Mouse (Mus musculus): Measurements from ENCODE around the gene Ikzf3. TPM values are rescaled to one million over a fixed set of nuclear protein-coding genes. Genes with fewer than 3 reads are reported as not detected.

Ikzf3 gene
- polyA plus RNA-seq, 1 experiment from 2014 or later, result 0.20 TPM

DNA sequence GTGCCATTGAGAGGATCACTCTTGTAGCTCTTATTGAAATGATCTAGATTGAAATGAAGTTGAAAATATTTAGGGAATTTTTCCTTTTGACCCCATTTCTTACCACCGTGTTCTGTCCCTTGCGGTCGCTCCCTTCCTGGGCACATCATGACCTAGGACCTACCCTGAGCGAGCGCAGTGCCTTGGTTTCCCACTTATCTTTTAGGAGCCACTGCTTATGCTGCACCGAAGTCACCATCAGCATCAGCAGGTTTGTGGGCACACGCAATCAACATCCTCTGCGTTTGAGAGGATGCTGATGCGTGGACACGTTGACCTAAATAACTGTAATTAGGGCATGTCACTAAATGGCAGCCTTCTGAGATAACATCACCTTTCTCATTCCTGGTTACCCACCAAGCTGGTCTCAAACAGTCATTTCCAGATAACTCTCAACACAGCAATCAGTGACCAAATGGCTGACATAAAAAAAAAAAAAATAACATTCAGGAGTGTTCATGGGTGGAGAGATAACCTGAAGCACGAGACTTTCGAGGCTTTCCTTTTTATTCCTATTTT lies 65.8 kb downstream of the Ikzf3 start:
- no peaks in the 10 kb centered on the region for H3K27me3 ChIP-seq (replicated peaks; ENCODE audit: insufficient read depth, low read length)
- H3K4me1 ChIP-seq (ENCODE audit: insufficient read depth, low read depth, low read length), result no peaks in the 10 kb centered on the region
- no peak overlapping the region for H3K9ac ChIP-seq (replicated peaks; ENCODE audit: low read depth)
- no peak overlapping the region for H3K27ac ChIP-seq (ENCODE audit: low read length)
- DNase-seq (ENCODE audit: low spot score), result no peak
- H3K4me2 ChIP-seq (replicated peaks; ENCODE audit: low read depth, low read length), result no peak overlapping the region
- no peak for ATAC-seq
- TF ChIP-seq EP300 (IDR thresholded peaks at IDR 0.05) (no peak), CTCF (IDR thresholded peaks at IDR 0.05) (no peak)
- no peak overlapping the region for H3K4me3 ChIP-seq (ENCODE audit: low read depth, low read length)
- 82% methylated on average over 12 of the region's 12 CpGs for WGBS
- no peaks in the 10 kb centered on the region for H3K9me3 ChIP-seq (ENCODE audit: low read length)
- H3K36me3 ChIP-seq (ENCODE audit: insufficient read depth, low read length), result no peaks in the 10 kb centered on the region

DNA sequence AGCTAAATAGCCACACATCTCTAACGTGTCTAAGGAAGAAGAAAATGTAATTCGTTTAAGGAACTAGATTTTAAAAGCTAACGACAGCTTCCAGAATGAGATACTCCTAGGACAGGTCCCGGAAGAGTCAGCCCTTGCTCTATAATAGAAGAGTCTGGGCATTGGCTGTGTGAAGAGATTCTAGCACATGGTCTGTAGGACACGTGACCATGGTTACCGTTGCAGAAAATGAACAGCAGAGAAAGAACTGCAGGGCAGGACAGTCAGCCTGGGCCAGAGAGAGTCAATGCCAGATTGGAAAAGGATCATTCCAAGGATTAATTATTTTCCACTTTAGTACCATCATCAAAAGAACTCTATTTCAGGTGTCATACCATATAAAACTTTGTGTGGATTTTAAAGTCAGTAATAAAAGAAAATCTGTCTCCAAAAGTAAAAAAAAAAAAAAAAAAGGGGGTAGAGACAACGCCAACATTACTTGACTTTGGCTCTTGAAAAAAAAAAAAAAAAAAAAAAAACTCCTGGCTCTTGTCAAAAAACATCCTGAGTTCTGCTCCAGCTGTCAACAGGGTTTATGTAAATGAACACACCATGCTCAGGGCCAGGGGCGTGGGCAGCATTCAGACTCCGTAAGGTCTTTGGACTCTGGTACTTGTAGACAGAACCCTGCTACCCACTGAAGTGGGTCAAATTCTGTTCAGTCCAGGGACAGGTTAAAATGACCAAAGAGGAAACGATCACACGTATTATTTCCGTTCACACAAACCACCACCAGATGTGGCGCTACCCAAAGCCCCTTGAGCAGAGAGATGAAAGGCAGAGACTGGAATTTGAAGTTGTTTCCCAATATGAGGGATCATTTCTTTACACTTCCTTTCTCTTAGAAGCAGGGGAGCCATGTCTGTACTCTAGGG lies 66.5 kb downstream of the Ikzf3 start:
- Histone ChIP-seq H3K9me3 (ENCODE audit: low read length) (no peaks in the 10 kb centered on the region), H3K4me2 (replicated peaks; ENCODE audit: low read depth, low read length) (no peak overlapping the region)

DNA sequence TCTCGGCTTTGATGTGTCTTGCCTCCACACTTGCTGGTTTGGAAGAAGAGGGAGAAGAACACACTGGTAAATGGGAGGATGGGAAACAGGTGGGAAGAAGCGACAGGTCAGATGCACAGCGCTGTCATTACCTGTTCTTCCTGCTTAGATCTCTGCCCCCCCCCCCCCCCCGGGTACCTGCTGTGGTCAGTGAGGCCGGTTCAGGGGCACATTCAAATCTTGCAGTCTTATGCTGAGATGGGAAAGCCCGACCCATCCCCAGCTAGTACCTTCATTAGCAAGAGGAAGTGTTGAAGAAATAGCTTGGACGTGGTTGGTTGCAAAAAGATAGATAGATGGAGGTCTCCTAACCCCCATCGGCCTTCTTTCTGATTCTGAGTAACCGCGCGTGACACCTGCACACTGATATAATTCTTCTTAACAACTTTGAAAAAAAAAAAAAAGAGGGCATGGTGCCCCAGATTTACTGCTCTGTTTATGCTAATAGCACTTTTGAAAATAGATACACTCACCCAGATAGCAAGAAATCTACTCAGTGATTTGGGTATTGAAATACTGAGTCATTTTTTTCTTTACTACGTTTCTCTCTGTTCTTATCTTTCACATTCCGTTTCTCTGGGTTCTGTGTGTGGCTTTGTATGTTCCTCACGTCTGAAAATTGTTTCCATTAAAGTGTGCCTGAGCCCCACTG lies 68.7 kb downstream of the Ikzf3 start:
- Histone ChIP-seq H3K36me3 (ENCODE audit: insufficient read depth, low read length) (no peaks in the 10 kb centered on the region), H3K27me3 (replicated peaks; ENCODE audit: insufficient read depth, low read length) (no peaks in the 10 kb centered on the region), H3K4me2 (replicated peaks; ENCODE audit: low read depth, low read length) (no peak overlapping the region), H3K4me3 (ENCODE audit: low read depth, low read length) (no peak overlapping the region), H3K27ac (ENCODE audit: low read length) (no peak overlapping the region), H3K9me3 (ENCODE audit: low read length) (no peaks in the 10 kb centered on the region), H3K4me1 (ENCODE audit: insufficient read depth, low read depth, low read length) (no peaks in the 10 kb centered on the region), H3K9ac (replicated peaks; ENCODE audit: low read depth) (no peak overlapping the region)
- DNase-seq (ENCODE audit: low spot score), result no peak
- ATAC-seq, result no peak
- WGBS, result 58% methylated on average over 14 of the region's 14 CpGs
- TF ChIP-seq CTCF (IDR thresholded peaks at IDR 0.05) (no peak), EP300 (IDR thresholded peaks at IDR 0.05) (no peak)

More for the DNA sequence above, 66.5 kb downstream of the Ikzf3 start:
- no peak for DNase-seq (ENCODE audit: low spot score)
- H3K4me1 ChIP-seq (ENCODE audit: insufficient read depth, low read depth, low read length), result no peaks in the 10 kb centered on the region
- no peaks in the 10 kb centered on the region for H3K27me3 ChIP-seq (replicated peaks; ENCODE audit: insufficient read depth, low read length)
- no peak overlapping the region for H3K9ac ChIP-seq (replicated peaks; ENCODE audit: low read depth)
- no peak for ATAC-seq
- WGBS, result 70% methylated on average over 13 of the region's 13 CpGs
- no peaks in the 10 kb centered on the region for H3K36me3 ChIP-seq (ENCODE audit: insufficient read depth, low read length)
- no peak overlapping the region for H3K27ac ChIP-seq (ENCODE audit: low read length)
- no peak overlapping the region for H3K4me3 ChIP-seq (ENCODE audit: low read depth, low read length)
- TF ChIP-seq EP300 (IDR thresholded peaks at IDR 0.05), result no peak
- no peak for TF ChIP-seq CTCF (IDR thresholded peaks at IDR 0.05)

DNA sequence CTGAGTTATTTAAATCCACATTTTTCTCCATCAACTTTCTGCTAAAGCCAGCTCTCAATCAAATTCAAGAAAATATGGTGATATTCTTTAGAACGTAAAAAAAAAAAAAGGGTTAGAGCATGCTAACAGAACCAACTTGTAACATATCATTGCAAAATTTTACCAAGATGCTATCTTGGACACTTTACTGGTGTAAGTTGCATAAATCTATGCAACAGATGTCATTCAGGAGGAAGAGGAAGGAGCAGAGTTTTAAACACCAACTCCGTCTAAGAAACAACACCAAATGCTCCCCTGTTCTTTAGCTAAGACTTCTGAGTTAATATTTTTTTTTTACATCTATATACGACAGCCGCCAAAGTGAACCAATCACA lies 69.4 kb downstream of the Ikzf3 start:
- Histone ChIP-seq H3K27me3 (replicated peaks; ENCODE audit: insufficient read depth, low read length) (no peaks in the 10 kb centered on the region), H3K9ac (replicated peaks; ENCODE audit: low read depth) (no peak overlapping the region), H3K4me1 (ENCODE audit: insufficient read depth, low read depth, low read length) (no peaks in the 10 kb centered on the region), H3K36me3 (ENCODE audit: insufficient read depth, low read length) (no peaks in the 10 kb centered on the region), H3K9me3 (ENCODE audit: low read length) (no peaks in the 10 kb centered on the region), H3K27ac (ENCODE audit: low read length) (no peak overlapping the region), H3K4me2 (replicated peaks; ENCODE audit: low read depth, low read length) (no peak overlapping the region), H3K4me3 (ENCODE audit: low read depth, low read length) (no peak overlapping the region)
- TF ChIP-seq EP300 (IDR thresholded peaks at IDR 0.05) (no peak), CTCF (IDR thresholded peaks at IDR 0.05) (no peak)
- ATAC-seq (no peak), DNase-seq (ENCODE audit: low spot score) (no peak)
- 70% methylated on average over 4 of the region's 4 CpGs for WGBS

DNA sequence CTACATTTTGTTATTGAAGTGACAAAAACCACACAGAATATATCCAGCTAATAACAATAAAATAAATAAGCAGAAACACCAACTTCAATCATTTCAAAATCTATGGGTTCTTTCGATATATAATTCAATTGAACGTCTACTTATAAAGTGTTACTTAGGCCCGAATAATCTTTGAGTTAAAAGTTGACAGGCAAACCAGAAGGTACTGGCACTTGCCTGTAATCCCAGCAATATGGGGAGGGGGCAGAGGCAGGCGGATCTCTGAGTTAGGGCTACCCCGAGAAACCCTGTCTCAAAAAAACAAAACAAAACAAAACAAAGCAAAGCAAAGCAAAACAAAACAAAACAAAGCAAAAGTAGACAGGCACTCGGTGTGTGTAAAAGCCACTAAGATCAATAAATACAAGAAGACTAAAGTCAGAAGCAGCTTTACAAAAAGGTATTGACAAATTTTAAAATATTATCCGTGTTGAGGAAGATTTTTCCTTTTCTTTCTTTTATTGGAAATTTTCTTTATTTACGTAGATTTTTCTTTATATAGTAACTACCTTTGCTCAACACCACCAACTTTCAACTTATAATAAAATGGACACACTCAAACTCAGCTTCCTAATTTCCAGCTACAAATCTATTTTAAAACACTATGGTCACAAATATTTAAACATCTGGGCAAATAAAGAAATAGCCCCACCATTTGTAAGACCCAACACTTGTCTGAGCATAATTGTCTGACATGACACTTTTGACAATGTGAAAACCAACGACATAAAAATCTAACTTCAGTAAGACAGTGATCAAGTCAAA lies 70.0 kb downstream of the Ikzf3 start:
- TF ChIP-seq CTCF (IDR thresholded peaks at IDR 0.05) (no peak), EP300 (IDR thresholded peaks at IDR 0.05) (no peak)
- H3K9me3 ChIP-seq (ENCODE audit: low read length), result no peaks in the 10 kb centered on the region
- H3K4me2 ChIP-seq (replicated peaks; ENCODE audit: low read depth, low read length), result no peak overlapping the region
- no peaks in the 10 kb centered on the region for H3K27me3 ChIP-seq (replicated peaks; ENCODE audit: insufficient read depth, low read length)
- DNase-seq (ENCODE audit: low spot score) (no peak), ATAC-seq (no peak)
- H3K9ac ChIP-seq (replicated peaks; ENCODE audit: low read depth), result no peak overlapping the region
- 83% methylated on average over 9 of the region's 9 CpGs for WGBS
- H3K4me1 ChIP-seq (ENCODE audit: insufficient read depth, low read depth, low read length), result no peaks in the 10 kb centered on the region
- no peaks in the 10 kb centered on the region for H3K36me3 ChIP-seq (ENCODE audit: insufficient read depth, low read length)
- H3K27ac ChIP-seq (ENCODE audit: low read length), result no peak overlapping the region
- no peak overlapping the region for H3K4me3 ChIP-seq (ENCODE audit: low read depth, low read length)

DNA sequence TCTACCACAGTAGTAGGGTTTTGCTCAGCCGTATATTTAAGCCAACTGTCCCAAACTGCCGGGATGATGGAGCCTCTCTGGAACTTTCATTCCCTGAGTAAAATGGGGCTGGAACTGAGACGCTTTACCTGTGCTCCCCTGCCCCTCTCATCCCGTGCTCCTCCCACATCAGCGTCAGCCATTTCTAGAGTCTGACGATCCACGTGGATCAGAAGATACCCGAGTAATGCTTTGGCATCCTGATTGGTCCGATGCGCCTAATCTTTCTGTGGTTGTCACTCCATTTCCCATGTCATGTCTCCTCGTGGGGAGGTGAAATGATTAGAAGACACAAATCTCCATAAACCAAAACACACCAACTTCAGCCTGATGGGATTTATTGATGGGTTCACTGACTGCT lies 70.9 kb downstream of the Ikzf3 start:
- 82% methylated on average over 11 of the region's 11 CpGs for WGBS
- ATAC-seq, result no peak

More for the DNA sequence above, 70.9 kb downstream of the Ikzf3 start:
- no peak overlapping the region for H3K27ac ChIP-seq (ENCODE audit: low read length)
- no peaks in the 10 kb centered on the region for H3K9me3 ChIP-seq (ENCODE audit: low read length)
- TF ChIP-seq EP300 (IDR thresholded peaks at IDR 0.05) (no peak), CTCF (IDR thresholded peaks at IDR 0.05) (no peak)
- no peak overlapping the region for H3K4me3 ChIP-seq (ENCODE audit: low read depth, low read length)
- H3K9ac ChIP-seq (replicated peaks; ENCODE audit: low read depth), result no peak overlapping the region
- H3K4me1 ChIP-seq (ENCODE audit: insufficient read depth, low read depth, low read length), result no peaks in the 10 kb centered on the region
- DNase-seq (ENCODE audit: low spot score), result no peak
- H3K4me2 ChIP-seq (replicated peaks; ENCODE audit: low read depth, low read length), result no peak overlapping the region
- no peaks in the 10 kb centered on the region for H3K27me3 ChIP-seq (replicated peaks; ENCODE audit: insufficient read depth, low read length)
- no peaks in the 10 kb centered on the region for H3K36me3 ChIP-seq (ENCODE audit: insufficient read depth, low read length)

Measured in lung, postnatal 0 days (tissue).